Mouse (Mus musculus) liver, embryonic 14.5 days (tissue): ENCODE results near the gene Tspan11.

ENCODE experiments used
- CTCF ChIP-seq: IDR thresholded peaks from 2 replicates; pipeline ENCODE4 v1.5.1; 2016; ENCODE audit warnings: antibody characterized with exemption, low read depth, control low read depth
- EP300 ChIP-seq: IDR thresholded peaks from 2 replicates; pipeline ENCODE4 v1.6.1; 2016; ENCODE audit warnings: antibody characterized with exemption, low read depth

DNA sequence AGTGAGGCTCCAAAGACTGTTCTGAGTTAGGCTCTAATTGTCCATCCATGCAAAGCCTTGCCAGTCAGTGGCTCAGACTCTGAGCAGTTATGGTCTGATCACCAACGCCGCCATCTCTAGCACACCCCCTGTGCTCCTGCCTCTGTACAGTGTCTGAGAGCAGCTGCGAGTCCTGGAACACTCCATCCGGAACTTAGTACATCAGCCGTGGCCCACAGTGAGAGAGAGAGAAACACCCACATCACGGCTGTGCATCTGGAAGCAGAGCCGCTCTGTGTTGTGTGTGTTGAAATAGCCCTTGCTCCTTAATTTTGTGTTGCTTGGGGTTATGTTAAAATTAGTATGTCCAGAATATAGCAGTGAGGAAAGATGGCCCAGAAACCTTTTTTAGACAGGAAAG is 47.2 kb upstream of the Tspan11 start:
- TF ChIP-seq CTCF (no peak), EP300 (no peak)
